Mouse (Mus musculus) forebrain, embryonic 10.5 days (tissue): Measurements from ENCODE around the gene Adgrl1. TPM values are rescaled to one million over a fixed set of nuclear protein-coding genes. Genes with fewer than 3 reads are reported as not detected.

Source experiments
- DNase-seq: peaks from one replicate; pipeline ENCODE4 v3.0.0-alpha.2; 2017; ENCODE audit warnings: low spot score; ENCODE audit errors: extremely low spot score
- H3K27ac ChIP-seq: fragments of 300-500 bp; sonication (generic); 2 replicates; pipeline ENCODE4 v1.5.1; 2016; ENCODE audit warnings: mild to moderate bottlenecking
- H3K27me3 ChIP-seq: fragments of 300-500 bp; sonication (generic); 2 replicates; pipeline ENCODE4 v1.6.1; 2016; ENCODE audit warnings: mild to moderate bottlenecking; ENCODE audit not compliant: poor library complexity, severe bottlenecking
- H3K36me3 ChIP-seq: fragments of 300-500 bp; sonication (generic); replicated peaks from 2 replicates; pipeline ENCODE4 v1.6.1; 2016; ENCODE audit warnings: mild to moderate bottlenecking, moderate library complexity
- H3K4me1 ChIP-seq: fragments of 300-500 bp; sonication (generic); 2 replicates; pipeline ENCODE4 v1.6.1; 2016
- H3K4me3 ChIP-seq: fragments of 300-500 bp; sonication (generic); 2 replicates; pipeline ENCODE4 v1.5.1; 2016; ENCODE audit warnings: mild to moderate bottlenecking, moderate library complexity
- H3K9me3 ChIP-seq: fragments of 300-500 bp; sonication (generic); 2 replicates; pipeline ENCODE4 v1.6.1; 2016; ENCODE audit warnings: mild to moderate bottlenecking, moderate library complexity
- WGBS: fragments of 180-500 bp; shearing (Covaris S2); methylation state at CpG from one replicate; pipeline ENCODE4 v1.1.7; 2016; 5-methylcytosine and 5-hydroxymethylcytosine counted together
- polyA plus RNA-seq: library from polyadenylated mRNA; unstranded; fragments of >200 nt; fragmentation: Nextera tagmentation; extraction: Ambion mirVana; gene quantifications from 2 replicates; pipeline ENCODE4 v1.2.1, GENCODE M21; 2016

Adgrl1 gene
- polyA plus RNA-seq, 1 experiment from 2014 or later, result 12.5 TPM

- Histone ChIP-seq H3K4me1 (peaks cover 30% of the 10 kb centered on the region), H3K27ac (no peak overlapping the region), H3K9me3 (no peaks in the 10 kb centered on the region), H3K27me3 (no peaks in the 10 kb centered on the region), H3K4me3 (no peak overlapping the region), H3K36me3 (peaks cover 31% of the 10 kb centered on the region)
- WGBS, result 83% methylated on average over 5 of the region's 5 CpGs
- no peak for DNase-seq
These were observed 12.2 kb downstream of the Adgrl1 start for GRCm38 (mm10) chr8:83911809-83912731.

DNA sequence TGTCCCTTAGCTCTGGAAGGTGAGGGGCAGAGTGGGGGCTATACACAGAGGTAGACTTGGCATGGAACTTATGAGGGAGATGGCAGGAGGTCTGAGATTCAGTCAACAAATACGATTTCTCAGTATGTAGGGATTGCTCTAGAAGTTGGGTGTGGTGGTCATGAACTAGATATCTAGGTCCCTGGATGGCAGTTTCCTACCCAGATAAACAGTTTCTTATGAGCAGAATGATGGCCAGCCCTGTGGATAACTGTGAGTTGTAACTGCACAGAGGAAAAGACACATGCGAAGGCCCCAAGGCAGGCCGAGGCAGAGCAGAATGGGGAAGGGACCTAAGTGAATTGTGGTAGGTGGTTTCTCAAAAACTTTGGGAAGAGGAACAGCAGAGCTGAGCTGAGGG is 14.3 kb downstream of the Adgrl1 start:
- Histone ChIP-seq H3K4me3 (no peak overlapping the region), H3K27ac (no peak overlapping the region), H3K9me3 (no peaks in the 10 kb centered on the region), H3K27me3 (no peaks in the 10 kb centered on the region), H3K36me3 (peaks cover 41% of the 10 kb centered on the region), H3K4me1 (peaks cover 21% of the 10 kb centered on the region)
- WGBS, result 90% methylated on average over 3 of the region's 3 CpGs
- no peak for DNase-seq

- H3K4me3 ChIP-seq, result no peak overlapping the region
- H3K9me3 ChIP-seq, result no peaks in the 10 kb centered on the region
- no peaks in the 10 kb centered on the region for H3K27me3 ChIP-seq
- WGBS, result 70% methylated on average over 5 of the region's 5 CpGs
- no peak for DNase-seq
- no peak overlapping the region for H3K27ac ChIP-seq
- peaks cover 15% of the 10 kb centered on the region for H3K4me1 ChIP-seq
- H3K36me3 ChIP-seq, result peaks cover 41% of the 10 kb centered on the region
These were observed 15.0 kb downstream of the Adgrl1 start for GRCm38 (mm10) chr8:83914860-83915259.

GRCm38 (mm10) chr8:83916015-83916414 is 16.1 kb downstream of the Adgrl1 start:
- peaks cover 53% of the 10 kb centered on the region for H3K36me3 ChIP-seq
- 88% methylated on average over 5 of the region's 5 CpGs for WGBS

GRCm38 (mm10) chr8:83917566-83917965 is 17.7 kb downstream of the Adgrl1 start:
- Histone ChIP-seq H3K27ac (no peak overlapping the region), H3K36me3 (peaks cover 65% of the 10 kb centered on the region), H3K9me3 (no peaks in the 10 kb centered on the region), H3K4me1 (peaks cover 13% of the 10 kb centered on the region), H3K27me3 (no peaks in the 10 kb centered on the region), H3K4me3 (no peak overlapping the region)
- 79% methylated on average over 6 of the region's 6 CpGs for WGBS
- DNase-seq, result no peak

More at GRCm38 (mm10) chr8:83916015-83916414, 16.1 kb downstream of the Adgrl1 start:
- no peak overlapping the region for H3K27ac ChIP-seq
- H3K9me3 ChIP-seq, result no peaks in the 10 kb centered on the region
- no peak overlapping the region for H3K4me3 ChIP-seq
- H3K4me1 ChIP-seq, result peaks cover 13% of the 10 kb centered on the region
- no peak for DNase-seq
- no peaks in the 10 kb centered on the region for H3K27me3 ChIP-seq

DNA sequence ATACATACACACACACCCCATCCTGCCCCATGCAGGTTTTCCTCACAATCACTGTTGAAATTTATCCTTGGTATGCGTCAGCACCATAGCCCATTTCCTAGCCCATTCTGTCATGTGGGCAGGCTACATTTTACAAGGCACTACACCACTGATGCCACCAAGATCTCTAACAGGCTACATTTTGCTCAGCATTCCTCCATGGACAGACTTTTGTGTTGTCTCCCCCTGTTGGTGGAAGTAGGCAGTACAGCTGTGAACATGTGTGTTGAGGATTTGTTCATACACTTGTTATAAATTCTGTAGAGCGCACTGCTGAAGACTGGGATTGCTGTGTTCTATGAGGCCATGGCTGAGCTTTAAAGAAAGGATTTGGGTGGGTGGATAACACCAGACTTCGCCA is 21.7 kb downstream of the Adgrl1 start:
- Histone ChIP-seq H3K4me1 (no peaks in the 10 kb centered on the region), H3K27me3 (no peaks in the 10 kb centered on the region), H3K4me3 (no peak overlapping the region), H3K9me3 (no peaks in the 10 kb centered on the region), H3K36me3 (peaks cover 93% of the 10 kb centered on the region), H3K27ac (no peak overlapping the region)
- 80% methylated on average over 3 of the region's 3 CpGs for WGBS
- DNase-seq, result peak; percentile 79

- Histone ChIP-seq H3K36me3 (peaks cover 92% of the 10 kb centered on the region), H3K4me3 (no peak overlapping the region), H3K27ac (no peak overlapping the region), H3K27me3 (no peaks in the 10 kb centered on the region), H3K9me3 (no peaks in the 10 kb centered on the region), H3K4me1 (no peaks in the 10 kb centered on the region)
- no peak for DNase-seq
- WGBS, result 92% methylated on average over 8 of the region's 8 CpGs
These were observed 22.8 kb downstream of the Adgrl1 start for GRCm38 (mm10) chr8:83922727-83923126.

- Histone ChIP-seq H3K9me3 (no peaks in the 10 kb centered on the region), H3K36me3 (peaks cover 98% of the 10 kb centered on the region), H3K27me3 (no peaks in the 10 kb centered on the region), H3K4me1 (no peaks in the 10 kb centered on the region), H3K4me3 (no peak overlapping the region), H3K27ac (no peak overlapping the region)
- WGBS, result 93% methylated on average over 5 of the region's 5 CpGs
- no peak for DNase-seq
These were observed 24.7 kb downstream of the Adgrl1 start for GRCm38 (mm10) chr8:83924585-83924984.

- Histone ChIP-seq H3K9me3 (no peaks in the 10 kb centered on the region), H3K36me3 (peaks cover 98% of the 10 kb centered on the region), H3K4me1 (no peaks in the 10 kb centered on the region), H3K27me3 (no peaks in the 10 kb centered on the region), H3K4me3 (no peak overlapping the region), H3K27ac (no peak overlapping the region)
- DNase-seq, result no peak
- 82% methylated on average over 7 of the region's 7 CpGs for WGBS
These were observed 26.4 kb downstream of the Adgrl1 start for GRCm38 (mm10) chr8:83926266-83926665.

DNA sequence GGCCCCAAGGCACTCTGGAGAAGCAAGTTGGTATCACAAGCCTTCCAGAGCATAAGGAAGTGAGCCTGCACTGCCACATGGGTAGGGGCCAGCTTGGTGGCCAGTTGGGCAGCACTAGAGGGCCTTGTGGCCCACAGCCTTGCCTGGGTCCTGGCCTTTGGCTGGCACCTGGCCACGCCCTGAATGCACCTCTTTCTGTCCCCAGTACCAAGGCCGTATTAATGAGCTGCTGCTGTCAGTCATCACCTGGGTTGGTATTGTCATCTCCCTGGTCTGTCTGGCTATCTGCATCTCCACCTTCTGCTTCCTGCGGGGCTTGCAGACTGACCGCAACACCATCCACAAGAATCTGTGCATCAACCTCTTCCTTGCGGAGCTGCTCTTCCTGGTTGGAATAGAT is 34.3 kb downstream of the Adgrl1 start:
- Histone ChIP-seq H3K27ac (no peak overlapping the region), H3K36me3 (peaks cover 100% of the 10 kb centered on the region), H3K4me1 (no peaks in the 10 kb centered on the region), H3K4me3 (no peak overlapping the region), H3K27me3 (no peaks in the 10 kb centered on the region), H3K9me3 (no peaks in the 10 kb centered on the region)
- WGBS, result 92% methylated on average over 5 of the region's 5 CpGs
- no peak for DNase-seq

GRCm38 (mm10) chr8:83934994-83935393 is 35.1 kb downstream of the Adgrl1 start:
- H3K27me3 ChIP-seq, result no peaks in the 10 kb centered on the region
- DNase-seq, result no peak
- peaks cover 99% of the 10 kb centered on the region for H3K36me3 ChIP-seq
- WGBS, result 96% methylated on average over 2 of the region's 2 CpGs
- H3K9me3 ChIP-seq, result no peaks in the 10 kb centered on the region
- H3K4me1 ChIP-seq, result no peaks in the 10 kb centered on the region
- no peak overlapping the region for H3K4me3 ChIP-seq
- no peak overlapping the region for H3K27ac ChIP-seq

GRCm38 (mm10) chr8:83935435-83935834 is 35.5 kb downstream of the Adgrl1 start:
- WGBS, result 90% methylated on average over 8 of the region's 8 CpGs
- no peak for DNase-seq
- Histone ChIP-seq H3K27ac (no peak overlapping the region), H3K9me3 (no peaks in the 10 kb centered on the region), H3K36me3 (peaks cover 99% of the 10 kb centered on the region), H3K27me3 (no peaks in the 10 kb centered on the region), H3K4me3 (no peak overlapping the region), H3K4me1 (no peaks in the 10 kb centered on the region)

DNA sequence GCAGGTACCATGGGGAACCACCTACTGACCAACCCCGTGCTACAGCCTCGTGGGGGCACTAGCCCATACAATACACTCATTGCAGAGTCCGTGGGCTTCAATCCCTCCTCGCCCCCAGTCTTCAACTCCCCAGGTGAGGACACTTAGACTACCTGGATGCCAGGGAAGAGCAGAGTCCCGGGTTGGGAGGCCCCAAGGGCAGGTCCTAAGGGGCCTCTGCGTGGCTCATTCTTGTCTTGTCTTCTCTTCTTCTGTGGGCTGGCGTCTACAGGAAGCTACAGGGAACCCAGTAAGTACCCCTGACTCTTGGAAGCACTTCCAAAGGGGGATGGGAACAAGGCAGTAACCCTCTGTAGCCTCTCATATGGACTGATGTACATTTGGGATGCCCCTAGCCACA is 37.7 kb downstream of the Adgrl1 start:
- Histone ChIP-seq H3K36me3 (peaks cover 79% of the 10 kb centered on the region), H3K9me3 (no peaks in the 10 kb centered on the region), H3K4me1 (no peaks in the 10 kb centered on the region), H3K4me3 (no peak overlapping the region), H3K27me3 (no peaks in the 10 kb centered on the region), H3K27ac (no peak overlapping the region)
- DNase-seq, result no peak
- WGBS, result 84% methylated on average over 7 of the region's 7 CpGs
